Mouse (Mus musculus) hindbrain, embryonic 16.5 days (tissue): Measurements from ENCODE around the gene Slc25a21. TPM values are rescaled to one million over a fixed set of nuclear protein-coding genes. Genes with fewer than 3 reads are reported as not detected.

Experiments used
- ATAC-seq: fragments of 200-750 bp; cut with Nextera tagmentation; 2 replicates; pipeline ENCODE4 v1.8.0; 2017; ENCODE audit warnings: moderate TSS enrichment, moderate library complexity
- H3K27ac ChIP-seq: fragments of 300-500 bp; sonication (generic); 2 replicates; pipeline ENCODE4 v1.5.1; 2014; ENCODE audit warnings: low read depth, mild to moderate bottlenecking, control low read depth, low read length, moderate library complexity
- H3K27me3 ChIP-seq: fragments of 300-500 bp; sonication (generic); replicated peaks from 2 replicates; pipeline ENCODE4 v1.6.1; 2014; ENCODE audit warnings: low read length; ENCODE audit not compliant: control insufficient read depth, insufficient read depth
- H3K36me3 ChIP-seq: fragments of 300-500 bp; sonication (generic); 2 replicates; pipeline ENCODE4 v1.6.1; 2014; ENCODE audit warnings: mild to moderate bottlenecking, low read length, moderate library complexity, mixed read lengths; ENCODE audit not compliant: control insufficient read depth, insufficient read depth
- H3K4me1 ChIP-seq: fragments of 300-500 bp; sonication (generic); 2 replicates; pipeline ENCODE4 v1.6.1; 2014; ENCODE audit warnings: low read depth, low read length; ENCODE audit not compliant: control insufficient read depth, insufficient read depth
- H3K4me2 ChIP-seq: fragments of 300-500 bp; sonication (generic); 2 replicates; pipeline ENCODE4 v1.6.1; 2014; ENCODE audit warnings: mild to moderate bottlenecking, low read length, control low read depth, moderate library complexity
- H3K4me3 ChIP-seq: fragments of 300-500 bp; sonication (generic); 2 replicates; pipeline ENCODE4 v1.5.1; 2014; ENCODE audit warnings: mild to moderate bottlenecking, low read length, control low read depth, moderate library complexity
- H3K9ac ChIP-seq: fragments of 300-500 bp; sonication (generic); 2 replicates; pipeline ENCODE4 v1.6.1; 2014; ENCODE audit warnings: low read depth, mild to moderate bottlenecking, control low read depth, low read length, moderate library complexity
- H3K9me3 ChIP-seq: fragments of 300-500 bp; sonication (generic); 2 replicates; pipeline ENCODE4 v1.6.1; 2014; ENCODE audit warnings: mild to moderate bottlenecking, low read length, moderate library complexity; ENCODE audit not compliant: control insufficient read depth
- WGBS: fragments of 180-500 bp; shearing (Covaris S2); extraction: QIAGEN DNeasy Blood & Tissue Kit; methylation state at CpG from one replicate; pipeline ENCODE4 v1.1.7; 2014; 5-methylcytosine and 5-hydroxymethylcytosine counted together
- polyA plus RNA-seq: library from polyadenylated mRNA; unstranded; fragments of >200 nt; fragmentation: Nextera tagmentation; extraction: Ambion mirVana; gene quantifications from 2 replicates; pipeline ENCODE4 v1.2.1, GENCODE M21; 2015

The Slc25a21 gene
- polyA plus RNA-seq, 1 experiment from 2014 or later, result 0.20 TPM

DNA sequence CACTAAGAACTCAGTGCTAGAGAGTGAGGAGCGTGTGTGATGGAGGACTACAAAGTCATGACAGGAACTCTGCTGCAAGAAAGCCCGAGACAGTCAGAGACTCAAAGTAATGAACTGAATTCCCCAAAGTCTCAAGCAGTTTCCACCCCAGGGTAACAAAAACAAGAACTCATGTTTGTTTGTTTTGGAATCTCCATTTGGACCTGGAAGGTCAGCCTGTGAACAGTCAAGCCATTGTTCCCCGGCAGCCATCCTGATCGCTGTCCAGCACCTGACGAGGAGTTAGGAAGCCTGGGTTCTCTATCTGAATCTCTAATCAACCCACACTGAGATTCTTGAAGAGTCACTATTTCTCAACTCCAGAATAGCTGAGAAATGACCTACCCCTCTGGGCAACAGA is 104.2 kb downstream of the Slc25a21 start:
- no peak overlapping the region for H3K4me3 ChIP-seq
- H3K4me2 ChIP-seq, result no peak overlapping the region
- no peaks in the 10 kb centered on the region for H3K36me3 ChIP-seq
- no peaks in the 10 kb centered on the region for H3K27me3 ChIP-seq
- 59% methylated on average over 5 of the region's 5 CpGs for WGBS
- no peaks in the 10 kb centered on the region for H3K4me1 ChIP-seq
- H3K27ac ChIP-seq, result no peak overlapping the region
- no peak overlapping the region for H3K9ac ChIP-seq
- H3K9me3 ChIP-seq, result no peaks in the 10 kb centered on the region
- no peak for ATAC-seq

DNA sequence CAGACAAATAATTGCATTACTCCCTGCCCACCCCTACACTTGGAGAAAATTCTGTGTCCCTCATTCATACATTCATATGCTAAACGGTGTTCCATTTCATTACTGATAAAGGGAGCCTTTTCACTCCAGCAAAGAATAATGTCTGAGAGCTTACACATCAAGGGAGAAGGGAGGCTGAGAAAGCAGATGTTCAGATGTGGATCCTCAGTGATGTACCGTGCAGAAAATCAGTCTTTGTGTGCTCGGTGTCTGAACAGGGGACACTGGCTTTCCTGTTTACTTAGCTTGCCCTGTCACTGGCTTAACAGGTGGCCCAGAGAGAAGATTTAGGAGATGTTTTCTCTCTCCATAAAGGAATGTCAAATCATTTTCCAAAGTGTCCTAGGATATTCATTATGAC is 112.8 kb downstream of the Slc25a21 start:
- no peak overlapping the region for H3K4me3 ChIP-seq
- no peaks in the 10 kb centered on the region for H3K36me3 ChIP-seq
- WGBS, result 17% methylated on average over 3 of the region's 3 CpGs
- no peak overlapping the region for H3K9ac ChIP-seq
- no peaks in the 10 kb centered on the region for H3K9me3 ChIP-seq
- no peaks in the 10 kb centered on the region for H3K4me1 ChIP-seq
- H3K27ac ChIP-seq, result no peak overlapping the region
- no peaks in the 10 kb centered on the region for H3K27me3 ChIP-seq
- ATAC-seq, result no peak
- H3K4me2 ChIP-seq, result no peak overlapping the region

- Histone ChIP-seq H3K4me2 (no peak overlapping the region), H3K9me3 (no peaks in the 10 kb centered on the region), H3K4me3 (no peak overlapping the region), H3K27ac (no peak overlapping the region), H3K36me3 (no peaks in the 10 kb centered on the region), H3K27me3 (no peaks in the 10 kb centered on the region), H3K9ac (no peak overlapping the region), H3K4me1 (no peaks in the 10 kb centered on the region)
- WGBS, result 80% methylated on average over 5 of the region's 5 CpGs
- ATAC-seq, result no peak
Observed at GRCm38 (mm10) chr12:57083533-57083932, 113.7 kb downstream of the Slc25a21 start.

DNA sequence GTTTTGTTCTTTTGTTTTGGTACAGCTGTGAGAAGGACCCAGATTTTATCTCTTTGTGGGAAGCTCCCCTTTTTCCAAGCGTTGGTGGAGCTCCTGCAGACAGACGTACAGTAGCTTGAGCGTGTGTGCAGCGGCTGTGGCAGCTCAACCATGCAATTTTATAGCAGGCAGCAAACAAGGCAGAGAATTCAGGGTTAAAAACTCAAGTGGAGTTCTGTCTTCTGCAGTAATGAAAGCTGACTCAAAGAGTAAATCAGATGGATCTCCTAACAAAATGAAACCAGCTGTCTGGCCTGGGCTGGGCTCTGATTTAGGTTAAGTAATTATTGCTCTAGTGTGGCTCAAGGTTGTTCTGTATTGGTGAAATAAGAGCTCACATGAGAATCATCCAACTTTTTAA is 120.7 kb downstream of the Slc25a21 start:
- ATAC-seq, result no peak
- Histone ChIP-seq H3K36me3 (no peaks in the 10 kb centered on the region), H3K9ac (no peak overlapping the region), H3K4me3 (no peak overlapping the region), H3K27ac (no peak overlapping the region), H3K27me3 (no peaks in the 10 kb centered on the region), H3K9me3 (no peaks in the 10 kb centered on the region), H3K4me2 (no peak overlapping the region), H3K4me1 (no peaks in the 10 kb centered on the region)
- WGBS, result 59% methylated on average over 4 of the region's 4 CpGs

GRCm38 (mm10) chr12:57072616-57073015 is 124.7 kb downstream of the Slc25a21 start:
- Histone ChIP-seq H3K4me2 (no peak overlapping the region), H3K9me3 (no peaks in the 10 kb centered on the region), H3K36me3 (no peaks in the 10 kb centered on the region), H3K4me3 (no peak overlapping the region), H3K27ac (no peak overlapping the region), H3K27me3 (no peaks in the 10 kb centered on the region), H3K4me1 (no peaks in the 10 kb centered on the region), H3K9ac (no peak overlapping the region)
- 74% methylated on average over 2 of the region's 2 CpGs for WGBS
- ATAC-seq, result no peak

DNA sequence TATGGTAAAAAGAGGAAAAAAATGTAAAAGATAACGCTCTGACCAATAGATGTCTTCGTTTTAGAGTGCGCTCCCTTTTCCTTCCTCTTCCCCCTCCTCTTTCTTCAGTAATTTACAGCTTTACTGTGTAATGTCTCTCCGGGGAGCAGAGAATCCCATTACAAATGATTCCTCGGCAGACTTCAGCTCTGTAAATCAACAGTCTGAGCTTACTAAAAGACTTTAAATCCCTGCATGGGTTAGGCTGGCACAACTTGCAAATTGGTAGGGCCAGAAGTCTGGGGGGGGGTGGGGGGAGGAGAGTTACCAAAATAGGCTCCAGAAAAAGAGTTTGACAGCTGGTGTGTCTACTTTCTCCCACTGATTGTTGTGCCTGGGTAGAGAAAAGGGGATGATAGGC is 128.7 kb downstream of the Slc25a21 start:
- Histone ChIP-seq H3K36me3 (no peaks in the 10 kb centered on the region), H3K4me1 (no peaks in the 10 kb centered on the region), H3K9ac (no peak overlapping the region), H3K27me3 (no peaks in the 10 kb centered on the region), H3K9me3 (no peaks in the 10 kb centered on the region), H3K4me2 (no peak overlapping the region), H3K4me3 (no peak overlapping the region), H3K27ac (no peak overlapping the region)
- 45% methylated on average over 5 of the region's 5 CpGs for WGBS
- ATAC-seq, result no peak

DNA sequence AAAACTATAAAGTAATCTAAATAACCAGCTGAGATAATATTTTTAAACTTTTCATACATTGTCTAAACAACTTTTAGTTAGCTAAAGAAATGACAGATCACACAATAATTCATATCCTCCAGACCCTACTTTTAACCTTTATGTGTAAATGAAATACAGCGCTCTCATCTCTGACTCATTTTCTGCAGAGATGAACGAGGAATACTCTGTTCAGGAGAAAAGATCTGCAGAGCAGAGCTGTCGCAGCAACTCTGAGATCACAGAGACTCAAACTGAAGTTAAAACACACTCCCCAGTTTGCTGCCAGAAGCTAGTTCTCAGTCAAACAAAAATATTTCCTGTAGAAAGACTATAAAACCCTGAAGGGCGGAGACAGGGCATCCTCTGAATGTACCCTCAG is 177.5 kb downstream of the Slc25a21 start:
- Histone ChIP-seq H3K27me3 (no peaks in the 10 kb centered on the region), H3K9ac (no peak overlapping the region), H3K4me2 (no peak overlapping the region), H3K4me1 (no peaks in the 10 kb centered on the region), H3K4me3 (no peak overlapping the region), H3K27ac (no peak overlapping the region), H3K36me3 (no peaks in the 10 kb centered on the region), H3K9me3 (no peaks in the 10 kb centered on the region)
- ATAC-seq, result no peak
- 85% methylated on average over 4 of the region's 4 CpGs for WGBS

DNA sequence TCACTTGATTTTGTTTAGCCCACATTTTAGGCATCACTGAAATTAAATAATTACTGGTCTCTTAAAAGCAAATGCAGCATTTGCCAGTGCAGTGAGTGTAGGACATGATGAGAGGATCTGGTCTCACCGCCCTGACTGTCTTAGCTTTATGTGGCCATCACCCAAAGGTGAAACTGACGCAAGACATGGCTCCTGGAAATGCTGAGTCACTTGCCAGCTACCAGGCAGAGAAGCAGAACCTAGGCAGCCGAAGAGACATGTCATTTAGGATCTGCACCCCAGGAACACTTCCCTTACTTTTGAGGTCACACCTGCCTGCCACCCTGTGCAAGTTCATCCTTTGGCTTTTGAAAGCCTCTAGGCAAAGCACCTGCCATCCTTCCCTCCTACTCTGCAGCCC is 180.4 kb downstream of the Slc25a21 start:
- Histone ChIP-seq H3K4me3 (no peak overlapping the region), H3K27me3 (no peaks in the 10 kb centered on the region), H3K4me2 (no peak overlapping the region), H3K9me3 (no peaks in the 10 kb centered on the region), H3K9ac (no peak overlapping the region), H3K27ac (no peak overlapping the region), H3K4me1 (no peaks in the 10 kb centered on the region), H3K36me3 (no peaks in the 10 kb centered on the region)
- WGBS, result 96% methylated on average over 3 of the region's 3 CpGs
- ATAC-seq, result no peak

- Histone ChIP-seq H3K36me3 (no peaks in the 10 kb centered on the region), H3K9me3 (no peaks in the 10 kb centered on the region), H3K9ac (no peak overlapping the region), H3K4me1 (no peaks in the 10 kb centered on the region), H3K27ac (no peak overlapping the region), H3K4me3 (no peak overlapping the region), H3K4me2 (no peak overlapping the region), H3K27me3 (no peaks in the 10 kb centered on the region)
- no peak for ATAC-seq
- 74% methylated on average over 3 of the region's 3 CpGs for WGBS
Observed at GRCm38 (mm10) chr12:57016324-57016723, 180.9 kb downstream of the Slc25a21 start.

DNA sequence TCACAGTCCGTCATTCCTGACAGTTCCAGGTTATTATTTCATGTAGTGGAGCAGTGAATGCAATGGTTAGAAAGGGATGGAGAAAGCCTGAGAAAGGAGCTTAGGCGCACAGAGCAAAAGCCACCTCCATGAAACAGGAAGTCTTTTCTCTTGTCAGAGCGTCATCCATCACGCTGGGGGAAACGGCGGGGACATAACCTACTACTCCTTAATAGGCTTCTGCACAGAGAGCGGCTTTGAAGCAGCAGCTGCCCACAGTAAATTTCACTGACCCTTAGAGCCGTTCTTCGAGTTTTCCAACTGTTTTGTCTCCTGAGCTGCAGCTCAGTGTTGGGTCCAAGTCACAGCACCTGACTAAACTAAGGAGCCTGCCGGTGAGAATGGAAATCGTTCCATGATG is 188.3 kb downstream of the Slc25a21 start:
- no peaks in the 10 kb centered on the region for H3K27me3 ChIP-seq
- H3K36me3 ChIP-seq, result no peaks in the 10 kb centered on the region
- 39% methylated on average over 11 of the region's 11 CpGs for WGBS
- ATAC-seq, result no peak
- H3K9me3 ChIP-seq, result no peaks in the 10 kb centered on the region
- no peak overlapping the region for H3K4me2 ChIP-seq
- no peak overlapping the region for H3K27ac ChIP-seq
- no peaks in the 10 kb centered on the region for H3K4me1 ChIP-seq
- H3K9ac ChIP-seq, result no peak overlapping the region
- no peak overlapping the region for H3K4me3 ChIP-seq
